Mouse (Mus musculus): Measurements from ENCODE around the gene Mapk13.

- TF ChIP-seq GATA1 (IDR thresholded peaks at IDR 0.05; ENCODE audit: low read length): no peak
- no peak for TF ChIP-seq TAL1 (IDR thresholded peaks at IDR 0.05; ENCODE audit: low read length)
Measured at GRCm38 (mm10) chr17:28769121-28769874, at the start of gene Mapk13.
